Mouse (Mus musculus) heart, adult 2 months (tissue): Measurements from ENCODE around the gene Ndufaf8. TPM values are rescaled to one million over a fixed set of nuclear protein-coding genes. Genes with fewer than 3 reads are reported as not detected.

Experiments used
- DNase-seq, 2 experiments: peaks; one replicate each; pipeline ENCODE4 v3.0.0; 2021
- H3K27ac ChIP-seq: fragments of 200-600 bp; 2 replicates; pipeline ENCODE4 v1.8.1; 2022
- H3K27me3 ChIP-seq: fragments of 200-500 bp; 2 replicates; pipeline ENCODE4 v1.6.1; 2012; ENCODE audit warnings: mild to moderate bottlenecking, low read length, inconsistent platforms, mixed read lengths; ENCODE audit not compliant: control insufficient read depth, insufficient read depth
- H3K36me3 ChIP-seq: fragments of 200-500 bp; 2 replicates; pipeline ENCODE4 v1.6.1; 2012; ENCODE audit warnings: low read length, inconsistent platforms; ENCODE audit not compliant: control insufficient read depth, insufficient read depth
- H3K4me1 ChIP-seq: fragments of 200-500 bp; 2 replicates; pipeline ENCODE4 v1.6.1; 2011; ENCODE audit warnings: low read length; ENCODE audit not compliant: control insufficient read depth, insufficient read depth
- H3K4me3 ChIP-seq: fragments of 200-600 bp; 2 replicates; pipeline ENCODE4 v1.8.1; 2022
- H3K79me2 ChIP-seq: fragments of 200-500 bp; replicated peaks from 2 replicates; pipeline ENCODE4 v1.6.1; 2012; ENCODE audit warnings: mild to moderate bottlenecking, inconsistent platforms, low read length, moderate library complexity, mixed read lengths; ENCODE audit not compliant: control insufficient read depth, insufficient read depth
- H3K9ac ChIP-seq: fragments of 200-500 bp; 2 replicates; pipeline ENCODE4 v1.6.1; 2012; ENCODE audit warnings: low read depth, mild to moderate bottlenecking, control low read depth, inconsistent platforms, low read length, mixed read lengths
- CTCF ChIP-seq: fragments of 200-600 bp; IDR thresholded peaks from 2 replicates; pipeline ENCODE4 v1.8.1; 2022; ENCODE audit warnings: antibody characterized with exemption, mild to moderate bottlenecking, moderate library complexity
- EP300 ChIP-seq: fragments of 200-500 bp; IDR thresholded peaks from 2 replicates; pipeline ENCODE4 v1.6.1; 2011; ENCODE audit warnings: low read depth, low read length, control low read depth; ENCODE audit not compliant: insufficient read depth
- POLR2A ChIP-seq: fragments of 200-500 bp; IDR thresholded peaks from 2 replicates; pipeline ENCODE4 v1.6.1; 2011; ENCODE audit warnings: mild to moderate bottlenecking, low read depth, low read length, control low read depth; ENCODE audit not compliant: insufficient read depth
- WGBS: fragments of 180-500 bp; shearing (Covaris S2); methylation state at CpG from one replicate; pipeline ENCODE4 v1.1.7; 2018; 5-methylcytosine and 5-hydroxymethylcytosine counted together
- intact Hi-C: fragments of 180-260 bp; cut with DNase I; formaldehyde crosslinking; loops from one replicate; pipeline ENCODE4 v1.15.1; 2025
- long read RNA-seq: library from polyadenylated mRNA; stranded (forward); transcript quantifications from one replicate; pipeline ENCODE4 v2.0.0, GENCODE M21; 2021
- polyA plus RNA-seq: library from polyadenylated mRNA; depleted of rRNA; stranded (reverse); fragments of >200 nt; gene quantifications from 2 replicates; pipeline ENCODE4 v1.2.3, GENCODE M21; 2012; rRNA removed
- total RNA-seq, 2 experiments: library from RNA; stranded (reverse); gene quantifications; 2 replicates each; pipeline ENCODE4 v1.2.3; 2021

The Ndufaf8 gene
- total RNA-seq = 10 to 100 TPM; 82.7 to 93.9 TPM
- 35.5 and 51.0 TPM in 2 replicates for polyA plus RNA-seq
- long read RNA-seq, transcript Ndufaf8-203 (2 exons, 401 nt) = minor isoform, 9 of 115 reads
- long read RNA-seq, transcript Ndufaf8-201 (3 exons, 781 nt) = major isoform, 63 of 115 reads
- long read RNA-seq, partial matches to known transcripts = 0 of 115 reads
- long read RNA-seq, other reads (novel, unspliced or antisense) = 43 of 115 reads

DNA sequence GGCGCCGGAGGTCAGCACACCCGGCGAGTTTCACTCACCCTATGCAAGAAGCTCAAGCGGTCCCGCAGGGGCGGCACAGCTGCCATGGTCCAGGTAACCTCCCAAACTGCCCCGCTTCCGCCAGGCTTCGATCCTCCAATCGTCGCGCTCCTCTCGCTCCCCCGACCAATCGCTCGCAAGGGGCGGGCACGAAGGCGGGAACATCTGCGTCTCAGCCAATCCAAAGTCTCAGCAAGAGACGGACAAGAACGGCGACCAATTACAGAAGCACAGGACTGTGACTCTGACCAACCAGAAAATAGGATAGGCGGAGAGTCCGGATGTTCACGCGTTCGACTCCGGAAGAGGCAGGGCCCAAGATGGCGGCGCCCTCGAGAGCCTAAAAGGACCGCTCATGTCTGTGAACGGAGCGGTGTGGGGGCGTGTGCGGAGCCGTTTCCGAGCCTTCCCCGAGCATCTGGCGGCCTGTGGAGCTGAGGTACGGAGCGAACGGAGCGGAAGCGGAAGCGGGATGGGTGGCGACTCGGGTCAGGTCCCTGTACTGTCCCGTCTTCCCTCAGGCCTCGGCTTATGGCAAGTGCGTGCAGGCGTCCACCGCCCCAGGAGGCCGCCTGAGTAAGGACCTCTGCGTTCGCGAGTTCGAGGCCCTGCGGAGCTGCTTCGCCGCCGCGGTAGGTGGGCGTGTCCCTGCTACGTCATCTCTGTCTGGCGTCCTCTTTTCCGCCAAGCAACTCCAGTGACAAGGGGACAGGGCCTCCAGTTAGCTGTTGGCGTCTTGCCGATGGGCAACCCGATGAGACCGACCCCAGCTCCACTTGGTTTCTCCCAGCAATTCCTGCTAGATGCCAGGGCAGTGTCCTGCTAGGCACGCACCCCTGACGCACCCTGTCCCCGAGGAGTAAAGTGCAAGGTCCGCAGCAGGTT, at the start of gene Ndufaf8, which contains the start of gene Tepsin:
Gene Ndufaf8, plus strand, starts transcription at position 341 of the 924 bp plus-strand sequence.
Gene Tepsin, minus strand, starts transcription at position 144 of the 924 bp plus-strand sequence.
- Histone ChIP-seq H3K9ac (peak within 1 kb of the TSS; percentile 90), H3K4me3 (peak within 1 kb of the TSS; percentile 70), H3K27me3 (no peaks in the 10 kb centered on the region), H3K36me3 (no peaks in the 10 kb centered on the region), H3K27ac (peak within 1 kb of the TSS; percentile 87), H3K79me2 (no peaks in the 10 kb centered on the region), H3K4me1 (0 out of 2 replicates have a peak, but pooled peaks cover 2% of the 10 kb centered on the region)
- intact Hi-C loops = loop anchor here (10.0 kb wide), 1 partner anchor 164 kb away; no protein-coding TSS in a partner anchor
- DNase-seq = peak; percentile 99 to 100
- TF ChIP-seq POLR2A (peak; percentile 80), CTCF (no peak)
- WGBS = under 1% methylated on average over 76 of the region's 77 CpGs

DNA sequence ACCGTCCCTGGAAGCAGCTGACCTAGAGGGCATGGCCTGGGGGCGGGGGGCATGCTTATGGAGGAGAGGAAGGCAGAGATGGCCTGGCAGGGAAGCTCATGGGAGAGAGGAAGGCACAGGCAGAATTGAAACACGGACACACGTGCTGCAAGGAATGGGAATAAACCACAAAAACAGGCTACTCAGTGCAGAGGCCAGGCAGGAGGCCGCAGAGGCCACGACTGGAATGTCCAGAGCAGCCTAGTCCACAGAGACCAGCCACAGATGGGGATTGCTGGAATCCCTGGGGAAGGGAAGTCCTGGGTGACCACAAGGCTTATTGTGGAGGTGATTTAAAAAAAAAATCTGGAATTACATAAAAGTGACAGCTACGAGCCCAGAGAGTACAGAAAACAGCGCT, 49.7 kb upstream of the Ndufaf8 start:
- H3K4me1 ChIP-seq = peaks cover 4% of the 10 kb centered on the region
- peak in 1 of 2 experiments; percentile 36 for DNase-seq

DNA sequence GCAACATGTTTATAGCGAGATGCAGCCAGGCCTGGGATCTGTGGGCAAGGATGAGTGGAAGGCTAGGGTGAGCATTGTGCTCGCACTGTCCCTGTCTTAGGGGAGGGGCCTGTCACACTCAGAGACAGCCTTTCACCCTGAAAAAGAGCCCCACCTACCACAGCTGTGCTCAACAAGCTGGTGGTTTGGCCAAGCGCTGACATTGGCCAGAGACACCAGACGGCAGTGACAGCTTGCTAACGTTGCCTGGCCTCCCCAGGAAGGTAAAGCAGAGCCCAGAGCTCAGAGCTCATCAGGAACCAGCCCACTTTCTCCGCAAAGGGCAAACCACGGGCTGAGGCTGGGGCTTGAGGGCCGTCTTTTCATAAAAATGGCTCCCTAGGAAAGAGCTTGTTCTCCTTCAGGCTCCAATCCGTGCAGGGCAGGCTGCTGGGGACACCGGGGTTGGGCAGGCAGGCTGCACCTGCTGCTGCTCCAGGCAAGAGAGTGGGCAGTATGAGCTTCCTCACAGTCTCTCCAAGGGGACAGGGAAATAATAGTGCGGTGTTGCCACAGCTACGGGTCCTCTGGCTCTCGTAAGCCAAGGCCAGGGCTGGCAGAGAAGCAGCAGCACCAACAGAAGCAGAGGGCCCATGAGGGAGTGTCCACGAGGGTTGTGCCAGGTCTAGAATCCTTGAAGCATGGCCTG, 47.5 kb upstream of the Ndufaf8 start:
- Histone ChIP-seq H3K27me3 (peaks cover 9% of the 10 kb centered on the region), H3K4me1 (peaks cover 4% of the 10 kb centered on the region), H3K9ac (no peak overlapping the region), H3K27ac (no peak overlapping the region; the same call in 1 of the 2 replicates), H3K79me2 (no peaks in the 10 kb centered on the region), H3K4me3 (no peak overlapping the region), H3K36me3 (no peaks in the 10 kb centered on the region)
- WGBS = 65% methylated on average over 14 of the region's 14 CpGs
- intact Hi-C loops = no loop called here
- no peak for TF ChIP-seq POLR2A
- TF ChIP-seq CTCF = no peak
- DNase-seq = no peak

More for the DNA sequence above, 49.7 kb upstream of the Ndufaf8 start:
- Histone ChIP-seq H3K27ac (no peak overlapping the region), H3K79me2 (no peaks in the 10 kb centered on the region), H3K27me3 (peaks cover 9% of the 10 kb centered on the region), H3K36me3 (no peaks in the 10 kb centered on the region), H3K9ac (no peak overlapping the region), H3K4me3 (no peak overlapping the region)
- intact Hi-C loops = no loop called here
- 78% methylated on average over 8 of the region's 8 CpGs for whole genome bisulfite sequencing
- TF ChIP-seq EP300 = no peak
- no peak for TF ChIP-seq CTCF
- TF ChIP-seq POLR2A = no peak

DNA sequence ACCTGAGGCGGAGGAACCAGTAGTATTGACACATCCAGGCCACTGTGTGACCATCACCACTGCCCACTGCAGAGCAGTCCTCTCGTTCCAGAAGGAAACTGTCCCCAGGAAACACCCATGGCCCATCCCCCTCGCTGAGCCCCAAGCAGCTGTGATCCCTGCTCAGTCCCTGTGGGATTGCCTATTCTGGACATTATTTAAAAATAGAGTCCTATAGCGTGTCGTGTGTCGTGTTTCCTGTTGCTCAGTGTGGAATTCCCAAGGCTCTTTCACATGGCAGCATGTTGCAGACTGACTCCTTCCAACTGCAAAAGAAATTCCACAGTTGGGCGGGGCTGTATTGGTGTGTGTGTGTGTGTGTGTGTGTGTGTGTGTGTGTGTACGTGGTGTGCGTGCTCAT, 46.5 kb upstream of the Ndufaf8 start:
- Histone ChIP-seq H3K27ac (no peak overlapping the region; the same call in 1 of the 2 replicates), H3K4me1 (peaks cover 4% of the 10 kb centered on the region), H3K27me3 (peaks cover 6% of the 10 kb centered on the region), H3K9ac (no peak overlapping the region), H3K36me3 (no peaks in the 10 kb centered on the region), H3K4me3 (no peak overlapping the region), H3K79me2 (no peaks in the 10 kb centered on the region)
- intact Hi-C loops = no loop called here
- TF ChIP-seq CTCF (no peak), POLR2A (no peak), EP300 (no peak)
- 40% methylated on average over 9 of the region's 9 CpGs for WGBS
- DNase-seq = peak; percentile 42 to 49

DNA sequence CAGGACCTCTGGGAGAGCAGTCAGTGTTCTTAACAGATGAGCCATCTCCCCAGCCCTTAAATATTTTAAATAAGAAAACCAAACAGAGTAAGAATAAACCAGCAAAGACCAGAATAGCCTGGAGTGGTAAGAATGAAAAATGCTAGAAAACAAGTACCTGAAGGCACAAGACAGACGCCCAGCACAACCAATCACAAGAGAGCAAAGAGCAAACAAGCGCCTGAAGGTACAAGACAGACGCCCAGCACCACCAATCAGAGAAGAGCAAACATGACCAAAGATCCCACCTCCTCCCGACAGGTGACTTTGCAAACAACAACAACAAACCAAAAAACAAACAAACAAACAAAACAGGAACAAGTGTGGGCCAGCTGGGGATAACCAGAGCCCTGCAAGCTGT, 44.9 kb upstream of the Ndufaf8 start:
- intact Hi-C loops = no loop called here
- no peak for TF ChIP-seq POLR2A
- no peak for TF ChIP-seq EP300
- TF ChIP-seq CTCF = no peak
- no peaks in the 10 kb centered on the region for H3K36me3 ChIP-seq
- no peak overlapping the region for H3K27ac ChIP-seq
- 95% methylated on average over 4 of the region's 4 CpGs for whole genome bisulfite sequencing
- H3K4me3 ChIP-seq = no peak overlapping the region
- H3K27me3 ChIP-seq = no peaks in the 10 kb centered on the region
- H3K4me1 ChIP-seq = peaks cover 2% of the 10 kb centered on the region; the same call in 1 of the 2 replicates
- H3K9ac ChIP-seq = no peak overlapping the region
- no peak for DNase-seq
- no peaks in the 10 kb centered on the region for H3K79me2 ChIP-seq
